Mouse (Mus musculus) stomach, postnatal 0 days (tissue): ENCODE measurements at regions not wholly inside any gene's neighbourhood (a gene's known extent, or its start where the extent isn't known, plus 50 kb on each side); places are given as distances from the start of the nearest gene placed in this dataset.

Source experiments
- ATAC-seq: fragments of 200-750 bp; cut with Nextera tagmentation; 2 replicates; pipeline ENCODE4 v1.8.0; 2017; ENCODE audit not compliant: low FRiP score, low TSS enrichment
- DNase-seq: peaks from one replicate; pipeline ENCODE4 v3.0.0-alpha.2; 2016; ENCODE audit warnings: low spot score
- H3K27ac ChIP-seq: fragments of 300-500 bp; sonication (generic); replicated peaks from 2 replicates; pipeline ENCODE4 v1.5.1; 2014; ENCODE audit warnings: mild to moderate bottlenecking, control low read depth
- H3K27me3 ChIP-seq: fragments of 300-500 bp; sonication (generic); 2 replicates; pipeline ENCODE4 v1.6.1; 2014; ENCODE audit warnings: low read length; ENCODE audit not compliant: control insufficient read depth, insufficient read depth
- H3K36me3 ChIP-seq: fragments of 300-500 bp; sonication (generic); 2 replicates; pipeline ENCODE4 v1.6.1; 2014; ENCODE audit warnings: low read length, mixed read lengths; ENCODE audit not compliant: control insufficient read depth, insufficient read depth
- H3K4me1 ChIP-seq: fragments of 300-500 bp; sonication (generic); replicated peaks from 2 replicates; pipeline ENCODE4 v1.6.1; 2014; ENCODE audit warnings: antibody characterized with exemption; ENCODE audit not compliant: control insufficient read depth, insufficient read depth
- H3K4me2 ChIP-seq: fragments of 300-500 bp; sonication (generic); replicated peaks from 2 replicates; pipeline ENCODE4 v1.6.1; 2014; ENCODE audit warnings: low read depth, mild to moderate bottlenecking, control low read depth, moderate library complexity
- H3K4me3 ChIP-seq: fragments of 300-500 bp; sonication (generic); 2 replicates; pipeline ENCODE4 v1.5.1; 2014; ENCODE audit warnings: low read depth, low read length, control low read depth
- H3K9ac ChIP-seq: fragments of 300-500 bp; sonication (generic); 2 replicates; pipeline ENCODE4 v1.6.1; 2014; ENCODE audit warnings: mild to moderate bottlenecking, low read length, control low read depth, mixed read lengths
- H3K9me3 ChIP-seq: fragments of 300-500 bp; sonication (generic); 2 replicates; pipeline ENCODE4 v1.6.1; 2016; ENCODE audit warnings: low read length; ENCODE audit not compliant: control insufficient read depth
- CTCF ChIP-seq: IDR thresholded peaks from 2 replicates; pipeline ENCODE4 v1.5.1; 2016; ENCODE audit warnings: antibody characterized with exemption, low read depth, mild to moderate bottlenecking, moderate library complexity
- EP300 ChIP-seq: optimal IDR thresholded peaks from 2 replicates; pipeline ENCODE3; 2016; ENCODE audit warnings: antibody characterized with exemption
- WGBS: fragments of 180-500 bp; shearing (Covaris S2); extraction: QIAGEN DNeasy Blood & Tissue Kit; methylation state at CpG from one replicate; pipeline ENCODE4 v1.1.7; 2014; 5-methylcytosine and 5-hydroxymethylcytosine counted together

DNA sequence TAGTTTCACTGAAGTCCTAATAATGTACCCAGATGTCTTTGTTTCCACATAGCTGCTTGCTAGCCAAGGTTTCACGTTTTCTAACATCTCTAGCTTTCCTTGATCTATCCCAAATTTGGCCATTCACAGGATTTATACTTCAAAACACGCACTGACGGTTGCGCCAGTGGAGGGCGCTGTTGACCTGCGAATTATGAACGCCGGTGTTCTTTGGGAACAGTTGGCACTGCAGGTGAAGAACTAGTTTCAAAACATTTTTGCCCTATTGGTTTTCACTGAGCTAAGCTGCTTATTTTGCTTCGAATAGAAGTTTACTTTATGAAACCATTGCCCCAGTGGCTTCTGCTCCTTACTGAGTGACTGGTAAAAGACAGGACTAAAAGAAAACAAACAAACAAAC, 76.7 kb upstream of the Slitrk3 start:
- WGBS = 6% methylated on average over 9 of the region's 9 CpGs
- H3K4me2 ChIP-seq = no peak overlapping the region
- H3K27me3 ChIP-seq = no peaks in the 10 kb centered on the region
- no peak overlapping the region for H3K9ac ChIP-seq
- DNase-seq = peak; percentile 58
- H3K36me3 ChIP-seq = no peaks in the 10 kb centered on the region
- H3K4me3 ChIP-seq = no peak overlapping the region
- H3K4me1 ChIP-seq = no peaks in the 10 kb centered on the region
- TF ChIP-seq CTCF = peak; percentile 76
- TF ChIP-seq EP300 = no peak
- H3K27ac ChIP-seq = no peak overlapping the region
- no peak for ATAC-seq
- H3K9me3 ChIP-seq = no peaks in the 10 kb centered on the region

DNA sequence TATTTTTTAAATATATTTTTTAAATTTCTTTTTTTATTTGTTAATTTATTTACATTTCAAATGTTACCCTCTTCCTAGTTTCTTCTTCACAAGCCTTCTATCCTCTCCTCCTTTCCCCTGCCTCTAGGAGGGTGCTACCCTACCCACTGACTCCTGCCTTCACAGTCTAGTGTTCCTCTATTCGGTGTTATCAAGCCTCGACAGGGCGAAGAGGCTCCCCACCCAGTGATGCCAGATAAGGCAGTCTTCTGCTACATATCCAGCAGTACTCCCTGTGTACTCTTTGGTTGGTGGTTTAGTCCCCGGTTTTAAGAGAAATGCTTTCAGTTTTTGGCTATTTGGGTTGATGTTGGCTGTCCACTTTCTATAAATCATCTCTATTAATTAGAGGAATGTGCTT, 67.5 kb upstream of the Slitrk3 start:
- H3K36me3 ChIP-seq = no peaks in the 10 kb centered on the region
- H3K9ac ChIP-seq = no peak overlapping the region
- no peaks in the 10 kb centered on the region for H3K27me3 ChIP-seq
- no peak overlapping the region for H3K4me3 ChIP-seq
- DNase-seq (no peak), ATAC-seq (no peak)
- WGBS = 72% methylated on average over 4 of the region's 4 CpGs
- no peak overlapping the region for H3K27ac ChIP-seq
- H3K4me2 ChIP-seq = no peak overlapping the region
- TF ChIP-seq EP300 (no peak), CTCF (no peak)
- no peaks in the 10 kb centered on the region for H3K9me3 ChIP-seq
- H3K4me1 ChIP-seq = no peaks in the 10 kb centered on the region

DNA sequence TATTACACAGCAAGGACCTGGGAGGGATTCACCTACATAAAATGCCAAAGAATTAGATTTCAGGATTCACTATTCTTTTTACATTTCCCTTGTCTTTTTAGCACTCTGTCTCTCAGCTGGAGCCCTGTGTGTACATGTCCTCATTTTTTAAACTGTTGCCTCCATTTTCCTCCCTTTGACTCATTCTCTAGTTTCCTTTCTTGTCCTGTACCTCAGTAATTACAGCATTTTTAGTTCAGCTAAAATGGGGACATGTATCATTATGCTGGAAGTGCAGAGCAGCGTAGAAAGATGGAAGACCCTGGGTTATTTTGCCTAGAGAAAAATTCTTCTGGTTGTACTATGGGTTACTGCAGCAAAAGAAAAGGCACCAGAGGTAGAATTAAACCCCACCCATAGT, 51.5 kb upstream of the Slitrk3 start:
- no peaks in the 10 kb centered on the region for H3K4me1 ChIP-seq
- H3K27ac ChIP-seq = no peak overlapping the region
- H3K4me3 ChIP-seq = no peak overlapping the region
- no peaks in the 10 kb centered on the region for H3K9me3 ChIP-seq
- no peak overlapping the region for H3K9ac ChIP-seq
- TF ChIP-seq EP300 (no peak), CTCF (no peak)
- H3K27me3 ChIP-seq = no peaks in the 10 kb centered on the region
- ATAC-seq (no peak), DNase-seq (no peak)
- H3K36me3 ChIP-seq = no peaks in the 10 kb centered on the region
- H3K4me2 ChIP-seq = no peak overlapping the region
- WGBS = 71% methylated on average over 1 of the region's 1 CpGs
